Mouse (Mus musculus): ENCODE measurements around the gene Doxl2.
"Not testable (repeated sequence)": the region's sequence is repeated elsewhere in the genome, so short reads cannot be mapped to it uniquely, and the experiment has no call there.

The Doxl2 gene

DNA sequence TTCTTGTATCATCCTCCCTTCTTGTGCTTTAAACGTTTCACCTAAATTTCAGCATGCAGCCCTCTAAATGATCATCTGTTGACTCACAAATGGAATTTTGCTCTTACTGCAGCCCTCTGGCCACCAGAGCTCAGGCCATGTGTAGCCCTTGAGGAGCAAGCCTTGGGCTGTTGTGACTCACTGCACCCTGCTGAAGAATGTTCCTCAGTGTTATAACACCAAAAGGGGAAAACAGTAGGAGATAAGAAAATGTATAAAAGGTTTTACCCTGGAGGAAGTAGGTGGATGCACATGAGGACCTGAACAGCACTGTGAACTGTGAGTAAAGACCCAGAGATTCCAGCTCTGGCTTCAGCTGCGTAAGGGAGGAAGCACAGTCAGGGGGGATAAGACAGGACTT lies at the start of gene Doxl2:
Gene Doxl2, plus strand, starts transcription at position 301 of the 400 bp plus-strand sequence.
- no peak for DNase-seq

- DNase-seq: no peak
Observed at GRCm38 (mm10) chr6:48929595-48929994, 45.2 kb upstream of the Doxl2 start, which contains the start of gene 1600015I10Rik. Gene 1600015I10Rik (plus strand): TSS chr6:48929895.

DNA sequence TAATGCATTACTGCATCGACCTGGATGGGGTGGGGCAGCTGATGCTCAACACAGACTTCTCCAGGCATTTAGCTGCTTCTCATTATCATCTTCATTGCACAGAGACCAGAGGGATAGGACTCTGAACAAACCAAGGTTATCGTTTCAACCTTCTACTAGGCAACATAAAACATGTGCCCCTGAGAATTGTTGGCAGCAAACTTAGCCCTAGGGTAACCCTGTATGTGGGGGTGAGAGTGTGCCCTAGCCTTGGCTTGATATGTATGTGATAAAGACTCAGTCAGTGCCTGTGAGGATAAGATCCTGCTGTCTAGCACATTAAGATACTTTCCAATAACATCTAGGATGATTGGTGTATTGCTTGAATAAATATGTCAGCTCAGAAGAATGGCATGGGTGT lies 25.2 kb upstream of the Doxl2 start:
- no peak for DNase-seq

DNA sequence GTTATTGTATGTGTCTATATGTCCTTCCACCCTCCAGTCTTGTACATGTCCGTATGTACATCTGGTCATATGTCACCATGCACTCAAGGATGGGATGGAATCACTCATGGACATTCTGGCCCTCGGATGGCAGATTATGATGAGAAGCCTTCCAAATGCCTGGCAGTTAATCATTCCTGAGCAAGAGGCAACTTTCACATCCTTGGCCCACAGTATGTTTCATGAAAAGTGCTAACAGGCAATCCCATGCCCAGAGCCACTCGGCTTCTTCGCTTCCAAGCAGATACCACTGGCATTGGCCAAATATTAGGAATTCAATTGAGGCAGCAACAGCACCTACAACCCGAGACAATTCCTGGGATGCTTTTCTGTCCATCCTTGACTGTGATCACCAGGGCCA lies 24.1 kb upstream of the Doxl2 start:
- no peak for DNase-seq

DNA sequence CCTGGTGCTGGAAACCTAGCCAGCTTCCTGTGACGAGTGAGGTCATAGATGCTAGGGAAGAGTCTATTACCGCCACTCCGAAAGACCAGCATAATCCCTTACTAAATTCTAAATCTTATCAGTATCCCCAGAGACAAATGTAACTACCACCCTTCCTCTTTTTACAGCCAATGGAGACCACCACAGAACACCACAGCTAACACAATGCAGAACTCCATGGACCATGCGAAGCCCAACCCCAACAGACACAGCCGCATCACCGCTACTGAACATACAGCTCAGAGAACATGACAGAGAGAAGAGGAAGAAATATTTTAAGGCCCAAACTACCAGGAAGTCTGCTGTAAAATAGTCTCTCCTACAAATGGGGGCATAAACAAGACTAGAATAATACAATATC lies 23.1 kb upstream of the Doxl2 start:
- no peak for DNase-seq

DNA sequence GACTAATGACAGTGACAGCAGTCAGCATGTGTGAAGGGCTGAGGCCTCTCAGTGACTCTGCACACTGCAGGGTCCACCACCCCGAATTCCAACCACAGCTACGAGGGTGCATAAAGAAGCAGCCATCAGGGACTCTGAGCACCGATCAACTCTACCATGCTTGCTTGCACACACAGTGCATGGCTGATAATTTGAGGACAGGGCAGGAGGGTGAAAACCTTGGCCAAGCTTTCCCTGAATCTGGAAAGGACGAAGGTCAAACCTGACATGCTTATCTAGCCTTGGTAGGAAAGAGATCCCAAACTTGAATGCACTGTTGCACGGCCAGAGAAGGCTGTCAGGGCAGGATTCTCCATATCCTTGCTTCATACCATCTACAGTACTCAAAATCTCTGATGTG lies 21.5 kb upstream of the Doxl2 start:
- DNase-seq: no peak

- no peak for DNase-seq
Observed at GRCm38 (mm10) chr6:48954211-48954610, 20.6 kb upstream of the Doxl2 start.

- peak; percentile 36 to 62 for DNase-seq
Observed at GRCm38 (mm10) chr6:48954946-48955345, 19.8 kb upstream of the Doxl2 start.

- no peak for DNase-seq
Observed at GRCm38 (mm10) chr6:48956785-48957184, 18.0 kb upstream of the Doxl2 start.

DNA sequence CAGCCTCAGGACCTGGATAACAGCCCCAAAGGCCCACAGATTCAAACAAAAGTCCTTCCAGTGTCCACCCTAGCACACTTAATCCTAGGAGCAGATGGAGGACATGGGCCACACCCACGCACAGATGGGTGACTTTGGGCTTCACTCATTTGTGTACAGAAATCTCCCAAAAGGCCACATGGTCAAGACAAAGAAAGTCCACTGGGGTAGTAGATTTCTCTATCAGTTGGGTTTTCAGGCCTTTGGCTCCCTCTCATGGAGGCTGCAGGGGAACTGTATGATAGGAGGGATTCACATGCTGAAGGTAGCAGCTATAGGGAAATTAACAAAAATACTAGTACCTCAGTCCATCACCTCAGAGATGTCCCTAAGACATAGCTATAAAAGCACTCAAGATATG lies 16.7 kb upstream of the Doxl2 start:
- DNase-seq: peak; percentile 32 to 34

- not testable (repeated sequence) for DNase-seq
Observed at GRCm38 (mm10) chr6:48959151-48959550, 15.6 kb upstream of the Doxl2 start.

- DNase-seq: not testable (repeated sequence)
Observed at GRCm38 (mm10) chr6:48966696-48967095, 8.1 kb upstream of the Doxl2 start.

- no peak for DNase-seq
Observed at GRCm38 (mm10) chr6:48967868-48968267, 6.9 kb upstream of the Doxl2 start.

GRCm38 (mm10) chr6:48979616-48980015 lies 4.9 kb downstream of the Doxl2 start:
- DNase-seq: no peak

GRCm38 (mm10) chr6:48982305-48982704 lies 7.5 kb downstream of the Doxl2 start:
- DNase-seq: no peak

DNA sequence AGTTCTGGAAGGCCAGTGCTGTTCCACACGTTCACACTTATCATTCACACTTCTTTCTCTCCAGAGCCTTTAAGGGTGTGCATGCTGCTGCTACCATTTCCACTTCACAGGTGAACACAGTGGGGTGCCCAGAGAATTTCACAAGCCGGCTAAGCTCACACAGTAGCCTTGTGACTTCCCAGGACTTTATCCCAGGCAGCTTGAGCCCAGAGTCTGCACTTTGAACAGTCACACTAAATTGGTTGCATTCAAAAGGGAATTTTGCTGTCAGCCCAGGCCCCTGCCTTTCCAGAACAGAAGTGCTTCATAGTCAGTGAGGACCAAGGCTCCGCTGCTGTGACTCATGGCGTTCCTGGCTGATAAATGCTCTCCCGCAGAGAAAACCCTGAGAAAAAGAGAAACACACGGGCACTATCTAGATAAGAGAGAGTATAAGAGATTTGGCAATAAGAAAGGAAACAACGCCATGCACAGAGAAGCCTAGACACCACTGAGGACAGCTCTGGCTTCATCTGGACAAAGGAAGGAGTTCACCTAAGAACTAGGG lies 11.8 kb downstream of the Doxl2 start, which contains the start of gene Svs1:
Gene Svs1, plus strand, starts transcription at position 418 of the 547 bp plus-strand sequence.
- DNase-seq: no peak

- DNase-seq: no peak
Observed at GRCm38 (mm10) chr6:48989971-48990370, 15.2 kb downstream of the Doxl2 start.

DNA sequence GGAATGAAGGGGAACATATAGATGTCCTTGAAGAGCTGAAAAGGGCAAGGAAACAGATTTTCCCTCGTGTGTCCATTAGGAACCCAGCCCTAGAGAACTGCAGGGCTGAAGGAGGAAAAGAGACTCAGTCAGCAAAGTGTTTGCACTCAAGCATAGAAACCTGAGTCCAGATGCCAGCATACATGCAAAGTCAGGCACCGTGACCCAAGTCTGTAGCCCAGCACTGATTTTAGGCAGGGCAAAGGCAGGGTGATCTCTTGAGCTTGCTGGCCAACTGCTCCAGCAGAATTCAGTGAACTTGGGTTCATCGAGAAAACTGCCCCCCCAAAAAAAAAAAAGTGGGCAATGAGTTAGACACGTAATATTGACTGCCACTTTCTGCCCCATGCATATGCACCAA lies 17.2 kb downstream of the Doxl2 start:
- DNase-seq: no peak

GRCm38 (mm10) chr6:48998186-48998585 lies 23.4 kb downstream of the Doxl2 start:
- DNase-seq: no peak

GRCm38 (mm10) chr6:48998796-48999195 lies 24.0 kb downstream of the Doxl2 start:
- DNase-seq: no peak

- DNase-seq: no peak
Observed at GRCm38 (mm10) chr6:49003381-49003780, 28.6 kb downstream of the Doxl2 start.

DNA sequence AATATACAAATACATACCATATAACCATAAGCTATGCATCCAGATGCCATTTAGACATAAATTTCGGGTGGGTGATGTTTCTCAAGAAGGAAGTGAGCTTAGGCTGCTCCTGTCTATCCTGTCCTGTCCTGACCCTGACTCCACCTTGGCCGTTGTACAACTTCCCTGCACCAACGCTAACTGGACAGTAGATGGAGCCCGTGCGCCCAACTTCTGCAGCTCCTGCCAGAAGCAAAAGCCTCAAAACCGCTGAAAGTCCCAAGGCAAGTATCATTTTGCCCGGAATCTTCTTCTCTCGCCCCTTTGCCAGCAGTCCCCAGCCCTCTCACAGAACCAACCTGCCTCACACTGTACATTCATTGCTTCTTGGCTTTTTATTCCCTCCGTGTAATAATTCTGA lies 33.2 kb downstream of the Doxl2 start:
- DNase-seq: peak; percentile 55 to 77

DNA sequence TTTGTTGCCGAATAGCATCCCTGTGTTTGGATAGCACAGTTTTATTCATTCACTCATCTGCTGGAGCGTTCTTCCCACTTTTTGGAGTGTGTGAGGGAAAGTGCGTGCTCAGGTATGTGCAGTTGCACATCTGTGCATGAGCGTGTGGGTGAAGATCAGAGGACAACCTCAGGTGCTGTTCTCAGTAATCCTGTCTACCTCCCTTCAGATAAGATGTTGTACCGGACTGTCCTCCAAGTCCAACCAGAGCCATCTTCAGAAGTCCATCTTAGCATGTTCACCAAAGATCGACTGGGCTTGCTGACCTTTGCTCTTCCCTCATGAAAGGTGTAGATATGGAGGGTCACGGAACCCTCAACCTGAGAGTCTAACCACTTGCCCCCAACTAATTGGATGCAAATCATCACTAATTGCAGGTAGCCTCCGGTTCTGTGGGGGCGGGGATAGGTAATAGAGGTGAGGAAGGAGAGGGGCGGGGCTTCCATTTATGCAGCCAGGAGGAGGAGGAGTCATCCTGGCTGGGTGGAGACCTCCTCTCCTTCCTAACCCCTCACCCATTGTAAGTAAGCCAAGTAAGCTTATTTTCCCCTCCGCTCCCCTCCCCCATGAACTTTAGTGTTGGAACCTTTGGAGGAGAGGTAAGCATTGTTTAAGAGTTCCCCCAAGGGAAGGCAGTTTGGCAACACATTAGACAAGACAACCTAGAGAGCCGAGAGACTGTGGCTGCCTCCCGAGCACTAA lies 33.8 kb downstream of the Doxl2 start:
- DNase-seq: no peak

DNA sequence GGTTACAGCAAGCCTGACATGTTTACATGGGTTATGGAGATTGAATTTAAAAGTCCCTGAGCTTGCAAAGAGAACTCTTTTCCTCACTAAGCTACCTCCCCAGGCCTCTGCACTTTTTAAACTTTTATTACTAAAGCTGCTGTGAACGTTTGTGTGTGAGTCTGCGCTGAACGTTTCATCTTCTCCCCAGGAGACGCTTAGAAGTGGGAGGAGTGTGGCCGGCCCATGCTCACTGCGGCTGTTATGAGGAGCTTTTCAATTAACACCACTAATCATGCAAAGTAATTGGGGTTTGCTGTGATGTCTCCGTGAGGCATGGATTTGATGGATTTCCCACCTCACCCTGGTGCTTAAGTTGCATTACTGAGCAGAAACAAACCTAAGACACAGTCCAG lies 34.4 kb downstream of the Doxl2 start:
- DNase-seq: no peak

GRCm38 (mm10) chr6:49009665-49010064 lies 34.9 kb downstream of the Doxl2 start:
- no peak for DNase-seq

All from lung, postnatal 4 days (tissue).